Mouse (Mus musculus): ENCODE results near the gene Lrrc8d. TPM values are rescaled to one million over a fixed set of nuclear protein-coding genes. Genes with fewer than 3 reads are reported as not detected.

Gene Lrrc8d
- polyA plus RNA-seq, 1 experiment from 2014 or later = 14.5 TPM

DNA sequence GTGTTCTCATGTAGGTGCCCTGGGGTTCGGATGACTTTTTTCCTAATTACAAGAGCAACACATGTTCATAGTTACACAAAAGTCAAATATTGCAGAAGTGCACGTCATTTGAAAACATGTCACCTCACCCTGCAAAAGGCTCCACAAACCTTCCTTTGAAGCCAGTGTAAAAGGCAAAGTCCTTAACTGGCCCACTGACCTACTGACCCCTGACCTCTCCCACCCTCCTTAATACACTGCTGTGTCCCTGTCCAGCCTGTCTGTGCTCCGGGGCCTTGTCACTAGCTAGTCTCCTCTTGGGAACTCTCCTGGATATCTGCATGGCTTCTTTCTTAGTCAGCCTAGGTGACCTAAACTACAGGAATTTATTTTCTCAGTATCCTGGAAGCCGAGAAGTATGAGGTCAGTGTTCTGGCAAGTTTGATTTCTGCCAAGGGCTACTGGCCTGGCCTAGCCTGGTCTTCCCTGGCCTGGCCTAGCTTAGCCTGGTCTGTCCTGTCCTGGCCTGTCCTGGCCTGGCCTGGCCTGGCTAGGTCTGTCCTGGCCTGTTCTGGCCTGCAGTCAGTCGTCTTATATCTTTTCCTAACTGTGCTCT lies 127.2 kb downstream of the Lrrc8d start:
- H3K9me3 ChIP-seq (ENCODE audit: control insufficient read depth) = no peaks in the 10 kb centered on the region
- no peaks in the 10 kb centered on the region for H3K27me3 ChIP-seq (replicated peaks; ENCODE audit: control insufficient read depth, insufficient read depth, low read length)
- ATAC-seq = no peak
- no peak for TF ChIP-seq CTCF (IDR thresholded peaks at IDR 0.05; ENCODE audit: low read depth)
- 80% methylated on average over 5 of the region's 5 CpGs for WGBS
- H3K36me3 ChIP-seq (ENCODE audit: control insufficient read depth, insufficient read depth) = no peaks in the 10 kb centered on the region
- H3K9ac ChIP-seq (ENCODE audit: low read depth, low read length) = no peak overlapping the region
- no peak overlapping the region for H3K4me2 ChIP-seq (replicated peaks; ENCODE audit: low read depth)
- H3K27ac ChIP-seq (ENCODE audit: low read depth, low read length) = no peak overlapping the region
- H3K4me1 ChIP-seq (replicated peaks; ENCODE audit: control insufficient read depth, insufficient read depth, low read length) = no peaks in the 10 kb centered on the region
- H3K4me3 ChIP-seq (ENCODE audit: low read depth, low read length) = no peak overlapping the region

DNA sequence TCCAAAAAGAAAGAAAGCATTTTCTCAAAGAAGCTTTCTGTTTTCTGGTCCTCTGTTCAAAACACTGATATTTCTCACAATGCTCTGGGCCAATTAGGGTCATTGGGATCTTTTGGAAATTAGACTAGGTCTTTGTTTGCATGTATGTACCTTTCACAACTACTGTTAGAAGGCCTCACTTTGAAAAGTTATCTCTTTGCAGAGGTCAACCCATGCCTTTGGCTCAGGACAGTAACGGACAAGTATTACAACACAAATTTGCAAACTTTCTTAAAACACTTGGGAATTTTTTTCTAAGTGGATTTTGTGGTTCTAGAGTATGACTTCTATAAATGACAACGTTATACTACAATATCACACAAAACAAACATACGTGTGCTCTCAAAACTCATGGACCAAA lies 128.3 kb downstream of the Lrrc8d start:
- WGBS = 93% methylated on average over 3 of the region's 3 CpGs

DNA sequence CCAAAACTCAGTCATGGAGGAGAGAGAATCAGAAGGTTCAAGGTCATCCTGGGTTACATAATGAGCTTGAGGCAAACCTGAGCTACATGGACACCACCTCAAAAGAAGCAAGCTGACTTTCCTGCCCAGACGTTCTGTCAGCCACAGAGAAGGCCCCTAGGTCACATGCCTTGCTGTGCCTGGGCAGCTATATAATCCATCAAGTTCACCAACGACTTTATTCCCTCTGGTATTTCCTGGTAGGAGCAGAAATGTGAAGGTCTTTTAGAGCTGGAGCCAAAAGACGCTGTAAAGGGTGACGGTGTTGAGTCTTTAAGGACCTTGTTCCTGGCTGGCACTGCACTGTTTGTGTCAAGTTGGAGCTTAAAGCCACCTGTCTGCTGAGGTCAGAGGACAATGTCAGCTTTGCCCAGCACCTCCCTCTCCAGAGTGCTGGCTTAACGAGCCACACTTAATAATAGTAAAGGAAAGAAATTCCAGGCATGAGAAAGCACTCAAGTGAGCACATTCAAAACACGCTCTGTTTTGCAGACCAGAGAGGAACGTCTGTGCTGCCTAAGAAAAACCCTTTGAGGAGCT lies 129.3 kb downstream of the Lrrc8d start:
- ATAC-seq = peak; percentile 60
- Histone ChIP-seq H3K9me3 (ENCODE audit: control insufficient read depth) (no peaks in the 10 kb centered on the region), H3K27ac (ENCODE audit: low read depth, low read length) (no peak overlapping the region), H3K4me2 (replicated peaks; ENCODE audit: low read depth) (no peak overlapping the region), H3K9ac (ENCODE audit: low read depth, low read length) (no peak overlapping the region), H3K4me1 (replicated peaks; ENCODE audit: control insufficient read depth, insufficient read depth, low read length) (no peaks in the 10 kb centered on the region), H3K36me3 (ENCODE audit: control insufficient read depth, insufficient read depth) (no peaks in the 10 kb centered on the region), H3K4me3 (ENCODE audit: low read depth, low read length) (no peak overlapping the region), H3K27me3 (replicated peaks; ENCODE audit: control insufficient read depth, insufficient read depth, low read length) (no peaks in the 10 kb centered on the region)
- WGBS = 18% methylated on average over 7 of the region's 7 CpGs
- no peak for TF ChIP-seq CTCF (IDR thresholded peaks at IDR 0.05; ENCODE audit: low read depth)

More for the DNA sequence above, 128.3 kb downstream of the Lrrc8d start:
- Histone ChIP-seq H3K9me3 (ENCODE audit: control insufficient read depth) (no peaks in the 10 kb centered on the region), H3K27ac (ENCODE audit: low read depth, low read length) (no peak overlapping the region), H3K4me2 (replicated peaks; ENCODE audit: low read depth) (no peak overlapping the region), H3K36me3 (ENCODE audit: control insufficient read depth, insufficient read depth) (no peaks in the 10 kb centered on the region), H3K9ac (ENCODE audit: low read depth, low read length) (no peak overlapping the region), H3K4me3 (ENCODE audit: low read depth, low read length) (no peak overlapping the region), H3K27me3 (replicated peaks; ENCODE audit: control insufficient read depth, insufficient read depth, low read length) (no peaks in the 10 kb centered on the region), H3K4me1 (replicated peaks; ENCODE audit: control insufficient read depth, insufficient read depth, low read length) (no peaks in the 10 kb centered on the region)
- ATAC-seq = no peak
- no peak for TF ChIP-seq CTCF (IDR thresholded peaks at IDR 0.05; ENCODE audit: low read depth)

DNA sequence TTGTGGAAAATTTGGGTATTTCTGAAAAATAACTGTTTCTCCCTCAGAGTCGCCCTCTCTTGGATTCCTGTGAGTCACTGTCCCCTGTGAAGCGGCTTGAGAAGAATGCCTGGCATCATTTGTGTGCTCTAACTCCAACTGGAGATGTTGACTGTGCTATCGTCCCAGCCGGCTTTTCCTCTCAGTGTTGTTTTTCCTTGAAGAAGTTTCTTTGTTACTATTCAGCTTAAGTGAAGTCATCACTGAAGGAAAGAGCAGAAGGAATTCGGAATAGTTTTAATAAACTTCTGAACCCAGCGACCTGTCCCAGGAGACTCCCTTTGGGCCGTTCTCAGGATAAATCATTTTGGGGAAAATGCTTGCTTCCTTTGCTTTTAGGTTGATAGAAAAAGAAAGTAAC lies 132.4 kb downstream of the Lrrc8d start:
- 76% methylated on average over 7 of the region's 7 CpGs for WGBS
- Histone ChIP-seq H3K27me3 (replicated peaks; ENCODE audit: control insufficient read depth, insufficient read depth, low read length) (no peaks in the 10 kb centered on the region), H3K4me3 (ENCODE audit: low read depth, low read length) (no peak overlapping the region), H3K9ac (ENCODE audit: low read depth, low read length) (no peak overlapping the region), H3K27ac (ENCODE audit: low read depth, low read length) (no peak overlapping the region), H3K4me2 (replicated peaks; ENCODE audit: low read depth) (no peak overlapping the region), H3K9me3 (ENCODE audit: control insufficient read depth) (no peaks in the 10 kb centered on the region), H3K36me3 (ENCODE audit: control insufficient read depth, insufficient read depth) (no peaks in the 10 kb centered on the region), H3K4me1 (replicated peaks; ENCODE audit: control insufficient read depth, insufficient read depth, low read length) (no peaks in the 10 kb centered on the region; the same call in 1 of the 2 replicates)
- TF ChIP-seq CTCF (IDR thresholded peaks at IDR 0.05; ENCODE audit: low read depth) = no peak
- no peak for ATAC-seq

DNA sequence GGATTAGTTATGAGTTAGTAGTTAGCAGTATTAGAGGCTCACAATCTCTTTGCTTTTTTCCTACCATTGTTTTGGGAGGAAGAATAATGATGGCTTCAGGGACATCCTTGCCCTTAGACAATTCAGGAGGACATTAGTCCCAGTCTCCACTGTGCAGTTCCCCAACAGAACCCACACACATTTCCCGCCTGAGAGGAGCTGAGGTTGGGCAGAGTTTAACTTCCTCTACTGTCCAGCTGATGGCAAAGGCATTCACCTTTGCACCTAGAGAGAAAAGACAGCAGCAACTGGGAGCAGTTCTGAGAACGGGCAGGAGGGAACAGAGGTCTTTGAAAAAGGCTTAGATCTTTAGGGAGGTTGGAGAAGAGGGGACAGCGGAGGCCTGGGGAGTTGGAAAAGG lies 134.2 kb downstream of the Lrrc8d start:
- WGBS = 57% methylated on average over 3 of the region's 3 CpGs
- no peak for ATAC-seq
- TF ChIP-seq CTCF (IDR thresholded peaks at IDR 0.05; ENCODE audit: low read depth) = no peak

DNA sequence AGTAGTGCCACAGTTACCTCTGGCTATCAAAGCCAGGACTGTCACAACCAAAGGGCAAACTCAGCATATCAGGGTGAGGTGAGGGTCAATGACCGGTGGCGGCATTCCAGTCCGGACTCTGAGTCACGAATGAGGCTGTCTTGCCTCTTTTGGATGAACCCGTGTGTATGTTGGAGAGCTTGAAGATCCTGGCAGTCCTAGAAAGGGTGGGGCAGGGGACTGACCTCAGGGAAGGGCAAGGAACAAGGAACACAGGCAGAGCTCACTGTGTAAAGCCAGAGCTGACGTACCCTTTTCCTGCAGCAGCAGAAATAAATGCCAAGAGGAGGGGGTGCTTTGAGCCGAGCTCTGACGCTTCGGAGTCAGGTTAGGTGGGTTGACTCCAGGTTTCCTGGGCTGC lies 136.2 kb downstream of the Lrrc8d start:
- ATAC-seq = peak; percentile 92
- WGBS = 36% methylated on average over 9 of the region's 9 CpGs
- no peaks in the 10 kb centered on the region for H3K36me3 ChIP-seq (ENCODE audit: control insufficient read depth, insufficient read depth)
- TF ChIP-seq CTCF (IDR thresholded peaks at IDR 0.05; ENCODE audit: low read depth) = no peak
- 0 out of 2 replicates have a peak overlapping the region, but pooled peaks have one; percentile 3 for H3K4me2 ChIP-seq (replicated peaks; ENCODE audit: low read depth)
- H3K4me1 ChIP-seq (replicated peaks; ENCODE audit: control insufficient read depth, insufficient read depth, low read length) = no peaks in the 10 kb centered on the region; the same call in 1 of the 2 replicates
- no peaks in the 10 kb centered on the region for H3K9me3 ChIP-seq (ENCODE audit: control insufficient read depth)
- H3K27ac ChIP-seq (ENCODE audit: low read depth, low read length) = no peak overlapping the region
- no peaks in the 10 kb centered on the region for H3K27me3 ChIP-seq (replicated peaks; ENCODE audit: control insufficient read depth, insufficient read depth, low read length)
- no peak overlapping the region for H3K9ac ChIP-seq (ENCODE audit: low read depth, low read length)
- no peak overlapping the region for H3K4me3 ChIP-seq (ENCODE audit: low read depth, low read length)

More for the DNA sequence above, 134.2 kb downstream of the Lrrc8d start:
- Histone ChIP-seq H3K36me3 (ENCODE audit: control insufficient read depth, insufficient read depth) (no peaks in the 10 kb centered on the region), H3K27me3 (replicated peaks; ENCODE audit: control insufficient read depth, insufficient read depth, low read length) (no peaks in the 10 kb centered on the region), H3K9ac (ENCODE audit: low read depth, low read length) (no peak overlapping the region), H3K4me2 (replicated peaks; ENCODE audit: low read depth) (no peak overlapping the region), H3K4me3 (ENCODE audit: low read depth, low read length) (no peak overlapping the region), H3K9me3 (ENCODE audit: control insufficient read depth) (no peaks in the 10 kb centered on the region), H3K27ac (ENCODE audit: low read depth, low read length) (no peak overlapping the region), H3K4me1 (replicated peaks; ENCODE audit: control insufficient read depth, insufficient read depth, low read length) (no peaks in the 10 kb centered on the region; the same call in 1 of the 2 replicates)
